Mouse (Mus musculus): Measurements from ENCODE around the gene Rgs6. TPM values are rescaled to one million over a fixed set of nuclear protein-coding genes. Genes with fewer than 3 reads are reported as not detected.

Gene Rgs6
- polyA plus RNA-seq, 1 experiment from 2014 or later: 8.6 TPM

DNA sequence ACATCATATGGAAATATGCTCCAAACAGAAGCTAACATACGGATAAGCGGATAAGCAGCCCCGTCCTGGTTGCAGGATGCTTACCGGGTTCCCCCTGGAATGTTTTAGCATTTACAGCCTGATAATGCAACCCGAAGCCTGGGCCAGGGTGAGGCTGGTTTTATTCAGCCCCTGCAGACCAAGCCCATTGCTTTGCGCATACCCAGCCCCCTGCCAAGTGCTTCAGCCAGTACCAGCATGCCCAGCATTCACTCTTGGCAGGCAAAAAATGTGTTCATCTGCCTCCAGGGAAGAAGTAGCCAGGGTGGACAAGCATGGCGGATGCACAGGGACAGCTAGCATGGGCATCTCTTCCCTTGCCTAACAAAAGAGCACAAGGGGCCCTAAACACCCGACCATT lies 619.9 kb downstream of the Rgs6 start:
- WGBS: 48% methylated on average over 8 of the region's 8 CpGs
- Histone ChIP-seq H3K4me2 (no peak overlapping the region), H3K4me3 (no peak overlapping the region), H3K27ac (replicated peaks) (peak overlapping the region; percentile 53; the same call in 1 of the 2 replicates), H3K27me3 (no peaks in the 10 kb centered on the region), H3K9me3 (no peaks in the 10 kb centered on the region), H3K4me1 (replicated peaks) (peaks cover 44% of the 10 kb centered on the region), H3K36me3 (no peaks in the 10 kb centered on the region), H3K9ac (no peak overlapping the region)
- ATAC-seq (ENCODE audit: low FRiP score, low read depth): no peak

DNA sequence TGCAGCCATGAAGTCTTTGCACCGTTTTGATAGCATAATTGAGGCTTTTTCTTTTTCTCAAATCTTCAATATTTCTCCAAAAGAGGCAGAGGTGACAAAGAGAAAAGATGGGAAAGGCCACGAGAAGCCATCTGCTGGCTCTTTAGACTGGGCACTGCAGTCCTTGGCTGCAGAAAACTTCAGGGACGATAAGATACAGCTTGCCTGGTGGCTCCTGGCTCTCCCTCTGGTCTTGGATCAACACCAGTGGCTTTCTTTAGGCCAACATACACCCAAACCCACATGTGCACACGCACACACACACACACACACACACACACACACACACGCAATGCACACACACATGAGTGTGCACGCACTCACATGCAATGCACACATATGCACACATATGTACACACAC lies 620.7 kb downstream of the Rgs6 start:
- WGBS: 64% methylated on average over 6 of the region's 6 CpGs
- H3K4me2 ChIP-seq: no peak overlapping the region
- H3K27ac ChIP-seq (replicated peaks): 0 out of 2 replicates have a peak overlapping the region, but pooled peaks have one; percentile 53
- H3K4me1 ChIP-seq (replicated peaks): peaks cover 45% of the 10 kb centered on the region
- no peaks in the 10 kb centered on the region for H3K36me3 ChIP-seq
- H3K9me3 ChIP-seq: no peaks in the 10 kb centered on the region
- H3K9ac ChIP-seq: no peak overlapping the region
- no peak for ATAC-seq (ENCODE audit: low FRiP score, low read depth)
- no peaks in the 10 kb centered on the region for H3K27me3 ChIP-seq
- H3K4me3 ChIP-seq: no peak overlapping the region

DNA sequence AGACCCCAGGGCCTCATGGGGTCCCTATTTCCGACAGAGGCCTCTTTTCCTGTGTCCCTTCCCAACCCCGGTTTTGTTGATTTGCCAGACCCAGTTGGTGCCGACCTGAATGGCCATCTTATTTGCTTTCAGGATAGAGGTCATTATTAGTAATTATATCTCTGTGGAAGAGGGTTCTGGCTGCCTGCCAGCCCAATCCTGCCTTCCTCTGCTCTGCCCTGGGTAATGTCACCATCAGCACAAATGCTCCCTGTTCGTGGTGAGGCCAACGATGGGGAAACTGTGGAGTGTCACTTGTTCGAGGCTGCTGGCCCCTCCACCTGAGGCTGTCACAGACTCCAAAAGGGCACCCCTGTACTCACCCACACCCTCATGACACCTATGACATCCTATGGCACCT lies 621.4 kb downstream of the Rgs6 start:
- Histone ChIP-seq H3K9ac (no peak overlapping the region), H3K27ac (replicated peaks) (peak overlapping the region; percentile 25; the same call in 1 of the 2 replicates), H3K9me3 (no peaks in the 10 kb centered on the region), H3K36me3 (no peaks in the 10 kb centered on the region), H3K27me3 (no peaks in the 10 kb centered on the region), H3K4me3 (no peak overlapping the region), H3K4me1 (replicated peaks) (peaks cover 48% of the 10 kb centered on the region), H3K4me2 (no peak overlapping the region)
- ATAC-seq (ENCODE audit: low FRiP score, low read depth): no peak
- WGBS: 29% methylated on average over 6 of the region's 6 CpGs

DNA sequence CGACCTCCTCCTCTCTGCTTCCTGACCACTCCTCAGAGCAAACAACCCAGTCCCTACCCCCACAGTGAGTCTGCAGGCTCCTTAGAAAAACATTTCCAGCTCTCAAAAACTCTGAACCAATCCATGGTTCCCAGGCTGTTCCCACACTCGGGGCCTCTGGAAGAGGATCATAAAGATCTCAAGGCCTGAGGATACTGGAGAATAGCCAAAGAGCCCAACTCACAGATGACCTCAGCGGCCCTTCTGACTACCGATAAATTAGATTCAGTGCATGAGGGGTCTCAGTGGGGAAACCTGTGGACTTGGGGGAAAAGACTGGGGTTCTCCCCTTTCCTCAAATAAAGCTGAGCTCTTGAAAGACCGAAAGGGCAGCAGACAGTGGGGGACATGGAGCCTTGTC lies 622.2 kb downstream of the Rgs6 start:
- Histone ChIP-seq H3K4me3 (no peak overlapping the region), H3K36me3 (no peaks in the 10 kb centered on the region), H3K9ac (no peak overlapping the region), H3K4me2 (no peak overlapping the region), H3K9me3 (no peaks in the 10 kb centered on the region), H3K27me3 (no peaks in the 10 kb centered on the region), H3K27ac (replicated peaks) (no peak overlapping the region), H3K4me1 (replicated peaks) (peaks cover 48% of the 10 kb centered on the region)
- WGBS: 68% methylated on average over 5 of the region's 5 CpGs
- ATAC-seq (ENCODE audit: low FRiP score, low read depth): no peak

DNA sequence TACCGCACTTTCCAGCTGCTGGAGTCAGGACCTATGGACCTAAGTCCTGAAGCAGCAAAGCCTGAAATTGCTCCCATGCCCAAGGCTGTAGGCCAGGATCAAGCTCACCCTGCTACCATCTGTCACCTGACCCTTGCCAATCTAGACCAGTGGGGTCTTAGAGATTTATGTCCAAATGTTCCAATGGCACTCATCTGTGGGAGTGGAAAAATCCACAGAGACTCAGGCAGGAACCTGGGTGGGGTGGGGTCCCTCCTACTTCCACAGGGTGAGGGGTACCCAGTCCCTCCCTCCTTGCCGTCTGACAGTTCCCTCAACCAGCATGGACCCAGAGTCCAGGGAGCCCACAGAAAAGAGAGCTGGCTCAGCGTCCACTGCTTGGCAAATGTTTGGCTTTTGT lies 622.6 kb downstream of the Rgs6 start:
- no peak overlapping the region for H3K4me2 ChIP-seq
- no peak overlapping the region for H3K4me3 ChIP-seq
- no peak for ATAC-seq (ENCODE audit: low FRiP score, low read depth)
- WGBS: 64% methylated on average over 3 of the region's 3 CpGs
- H3K9ac ChIP-seq: no peak overlapping the region
- H3K36me3 ChIP-seq: no peaks in the 10 kb centered on the region
- H3K27me3 ChIP-seq: no peaks in the 10 kb centered on the region
- H3K27ac ChIP-seq (replicated peaks): no peak overlapping the region
- H3K4me1 ChIP-seq (replicated peaks): peaks cover 44% of the 10 kb centered on the region
- no peaks in the 10 kb centered on the region for H3K9me3 ChIP-seq

DNA sequence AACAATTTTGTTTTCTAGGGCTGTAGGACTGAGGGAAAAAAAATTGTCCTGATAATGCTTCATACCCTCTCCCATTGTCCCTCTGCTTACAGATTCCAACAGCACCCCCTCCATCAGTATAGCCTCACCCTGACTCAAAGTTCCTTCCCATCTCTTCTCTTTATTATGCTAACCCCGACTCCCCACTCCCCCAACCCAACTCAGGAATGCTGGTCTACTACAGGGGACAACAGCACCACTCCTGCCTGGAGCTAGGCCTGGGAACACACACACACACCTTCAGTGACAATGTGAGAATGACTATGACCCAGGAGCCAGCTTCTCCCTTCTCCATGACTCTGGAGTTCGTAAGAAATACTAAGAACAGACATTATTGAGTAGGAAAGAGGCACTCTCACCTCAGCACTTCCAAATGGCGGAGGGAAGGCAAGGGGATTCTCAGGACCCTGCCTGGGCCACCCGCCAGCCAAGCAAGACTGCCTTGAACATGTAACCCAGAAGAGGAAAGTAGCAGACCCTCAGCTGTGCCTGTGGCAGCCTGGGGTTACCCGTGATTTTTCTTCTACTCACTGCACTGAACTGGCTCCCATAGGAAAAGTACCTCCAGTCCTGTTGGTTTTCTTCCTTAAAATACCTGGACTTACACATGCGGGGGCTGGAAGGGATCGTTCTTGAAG lies 623.2 kb downstream of the Rgs6 start:
- Histone ChIP-seq H3K27me3 (no peaks in the 10 kb centered on the region), H3K4me1 (replicated peaks) (peaks cover 41% of the 10 kb centered on the region), H3K27ac (replicated peaks) (no peak overlapping the region), H3K4me3 (no peak overlapping the region), H3K36me3 (no peaks in the 10 kb centered on the region), H3K9me3 (no peaks in the 10 kb centered on the region), H3K9ac (no peak overlapping the region), H3K4me2 (no peak overlapping the region)
- WGBS: 74% methylated on average over 7 of the region's 7 CpGs
- ATAC-seq (ENCODE audit: low FRiP score, low read depth): no peak
